Mouse (Mus musculus): Measurements from ENCODE around the gene Adgrl3. TPM values are rescaled to one million over a fixed set of nuclear protein-coding genes. Genes with fewer than 3 reads are reported as not detected.
A peak's percentile ranks its signal among the peaks of the same experiment; 100 is the strongest.

Gene Adgrl3
- polyA plus RNA-seq, 1 experiment, result 17.1 TPM

GRCm38 (mm10) chr5:81755711-81756110 lies 735.8 kb downstream of the Adgrl3 start:
- H3K27me3 ChIP-seq (ENCODE audit: control insufficient read depth, insufficient read depth, low read length), result no peaks in the 10 kb centered on the region
- no peak for TF ChIP-seq POLR2A (IDR thresholded peaks at IDR 0.05; ENCODE audit: control insufficient read depth, low read depth, low read length)
- TF ChIP-seq CTCF (IDR thresholded peaks at IDR 0.05; ENCODE audit: control insufficient read depth, insufficient read depth, insufficient replicate concordance, low read depth, low read length), result no peak
- no peaks in the 10 kb centered on the region for H3K4me1 ChIP-seq (ENCODE audit: control insufficient read depth, insufficient read depth, low read length)
- no peak overlapping the region for H3K27ac ChIP-seq (ENCODE audit: control insufficient read depth, insufficient read depth, low read depth, low read length)
- H3K4me3 ChIP-seq (ENCODE audit: control insufficient read depth, low read depth, low read length), result no peak overlapping the region
- no peaks in the 10 kb centered on the region for H3K36me3 ChIP-seq (ENCODE audit: control insufficient read depth, insufficient read depth, low read length)

GRCm38 (mm10) chr5:81757093-81757725 lies 737.3 kb downstream of the Adgrl3 start:
- no peak for TF ChIP-seq POLR2A (IDR thresholded peaks at IDR 0.05; ENCODE audit: control insufficient read depth, low read depth, low read length)
- Histone ChIP-seq H3K27ac (ENCODE audit: control insufficient read depth, insufficient read depth, low read depth, low read length) (no peak overlapping the region), H3K4me3 (ENCODE audit: control insufficient read depth, low read depth, low read length) (no peak overlapping the region), H3K4me1 (ENCODE audit: control insufficient read depth, insufficient read depth, low read length) (no peaks in the 10 kb centered on the region), H3K27me3 (ENCODE audit: control insufficient read depth, insufficient read depth, low read length) (no peaks in the 10 kb centered on the region), H3K36me3 (ENCODE audit: control insufficient read depth, insufficient read depth, low read length) (no peaks in the 10 kb centered on the region)

GRCm38 (mm10) chr5:81776234-81776633 lies 756.3 kb downstream of the Adgrl3 start:
- Histone ChIP-seq H3K36me3 (ENCODE audit: control insufficient read depth, insufficient read depth, low read length) (no peaks in the 10 kb centered on the region), H3K4me3 (ENCODE audit: control insufficient read depth, low read depth, low read length) (no peak overlapping the region), H3K27ac (ENCODE audit: control insufficient read depth, insufficient read depth, low read depth, low read length) (no peak overlapping the region), H3K27me3 (ENCODE audit: control insufficient read depth, insufficient read depth, low read length) (no peaks in the 10 kb centered on the region), H3K4me1 (ENCODE audit: control insufficient read depth, insufficient read depth, low read length) (no peaks in the 10 kb centered on the region)
- TF ChIP-seq POLR2A (IDR thresholded peaks at IDR 0.05; ENCODE audit: control insufficient read depth, low read depth, low read length), result no peak

GRCm38 (mm10) chr5:81776746-81777145 lies 756.8 kb downstream of the Adgrl3 start:
- TF ChIP-seq POLR2A (IDR thresholded peaks at IDR 0.05; ENCODE audit: control insufficient read depth, low read depth, low read length) (no peak), CTCF (IDR thresholded peaks at IDR 0.05; ENCODE audit: control insufficient read depth, insufficient read depth, insufficient replicate concordance, low read depth, low read length) (no peak)
- Histone ChIP-seq H3K27ac (ENCODE audit: control insufficient read depth, insufficient read depth, low read depth, low read length) (no peak overlapping the region), H3K4me3 (ENCODE audit: control insufficient read depth, low read depth, low read length) (no peak overlapping the region), H3K27me3 (ENCODE audit: control insufficient read depth, insufficient read depth, low read length) (no peaks in the 10 kb centered on the region), H3K36me3 (ENCODE audit: control insufficient read depth, insufficient read depth, low read length) (no peaks in the 10 kb centered on the region), H3K4me1 (ENCODE audit: control insufficient read depth, insufficient read depth, low read length) (no peaks in the 10 kb centered on the region)

- H3K27ac ChIP-seq (ENCODE audit: control insufficient read depth, insufficient read depth, low read depth, low read length), result no peak overlapping the region
- no peaks in the 10 kb centered on the region for H3K4me1 ChIP-seq (ENCODE audit: control insufficient read depth, insufficient read depth, low read length)
- no peaks in the 10 kb centered on the region for H3K36me3 ChIP-seq (ENCODE audit: control insufficient read depth, insufficient read depth, low read length)
- TF ChIP-seq POLR2A (IDR thresholded peaks at IDR 0.05; ENCODE audit: control insufficient read depth, low read depth, low read length) (no peak), CTCF (IDR thresholded peaks at IDR 0.05; ENCODE audit: control insufficient read depth, insufficient read depth, insufficient replicate concordance, low read depth, low read length) (no peak)
- no peak overlapping the region for H3K4me3 ChIP-seq (ENCODE audit: control insufficient read depth, low read depth, low read length)
- H3K27me3 ChIP-seq (ENCODE audit: control insufficient read depth, insufficient read depth, low read length), result no peaks in the 10 kb centered on the region
These were observed 764.8 kb downstream of the Adgrl3 start for GRCm38 (mm10) chr5:81784770-81785169.

GRCm38 (mm10) chr5:81790710-81791109 lies 770.8 kb downstream of the Adgrl3 start:
- H3K27me3 ChIP-seq (ENCODE audit: control insufficient read depth, insufficient read depth, low read length), result no peaks in the 10 kb centered on the region
- H3K4me1 ChIP-seq (ENCODE audit: control insufficient read depth, insufficient read depth, low read length), result no peaks in the 10 kb centered on the region
- no peaks in the 10 kb centered on the region for H3K36me3 ChIP-seq (ENCODE audit: control insufficient read depth, insufficient read depth, low read length)
- TF ChIP-seq CTCF (IDR thresholded peaks at IDR 0.05; ENCODE audit: control insufficient read depth, insufficient read depth, insufficient replicate concordance, low read depth, low read length) (no peak), POLR2A (IDR thresholded peaks at IDR 0.05; ENCODE audit: control insufficient read depth, low read depth, low read length) (no peak)
- no peak overlapping the region for H3K27ac ChIP-seq (ENCODE audit: control insufficient read depth, insufficient read depth, low read depth, low read length)
- no peak overlapping the region for H3K4me3 ChIP-seq (ENCODE audit: control insufficient read depth, low read depth, low read length)

GRCm38 (mm10) chr5:81794125-81794524 lies 774.2 kb downstream of the Adgrl3 start:
- Histone ChIP-seq H3K4me3 (ENCODE audit: control insufficient read depth, low read depth, low read length) (peak overlapping the region; percentile 92), H3K27ac (ENCODE audit: control insufficient read depth, insufficient read depth, low read depth, low read length) (no peak overlapping the region; the same call in 1 of the 2 replicates), H3K27me3 (ENCODE audit: control insufficient read depth, insufficient read depth, low read length) (no peaks in the 10 kb centered on the region), H3K4me1 (ENCODE audit: control insufficient read depth, insufficient read depth, low read length) (no peaks in the 10 kb centered on the region), H3K36me3 (ENCODE audit: control insufficient read depth, insufficient read depth, low read length) (no peaks in the 10 kb centered on the region)
- TF ChIP-seq CTCF (IDR thresholded peaks at IDR 0.05; ENCODE audit: control insufficient read depth, insufficient read depth, insufficient replicate concordance, low read depth, low read length) (no peak), POLR2A (IDR thresholded peaks at IDR 0.05; ENCODE audit: control insufficient read depth, low read depth, low read length) (no peak)

- no peaks in the 10 kb centered on the region for H3K4me1 ChIP-seq (ENCODE audit: control insufficient read depth, insufficient read depth, low read length)
- H3K27ac ChIP-seq (ENCODE audit: control insufficient read depth, insufficient read depth, low read depth, low read length), result no peak overlapping the region; the same call in 1 of the 2 replicates
- TF ChIP-seq POLR2A (IDR thresholded peaks at IDR 0.05; ENCODE audit: control insufficient read depth, low read depth, low read length) (0 out of 2 replicates have a peak, but pooled peaks have one; percentile 13), CTCF (IDR thresholded peaks at IDR 0.05; ENCODE audit: control insufficient read depth, insufficient read depth, insufficient replicate concordance, low read depth, low read length) (no peak)
- H3K36me3 ChIP-seq (ENCODE audit: control insufficient read depth, insufficient read depth, low read length), result no peaks in the 10 kb centered on the region
- peak overlapping the region; percentile 92 for H3K4me3 ChIP-seq (ENCODE audit: control insufficient read depth, low read depth, low read length)
- no peaks in the 10 kb centered on the region for H3K27me3 ChIP-seq (ENCODE audit: control insufficient read depth, insufficient read depth, low read length)
These were observed 774.7 kb downstream of the Adgrl3 start for GRCm38 (mm10) chr5:81794601-81795000.
